ENCODE assay signal across 21 mouse cellular contexts in the genomic region with DNA sequence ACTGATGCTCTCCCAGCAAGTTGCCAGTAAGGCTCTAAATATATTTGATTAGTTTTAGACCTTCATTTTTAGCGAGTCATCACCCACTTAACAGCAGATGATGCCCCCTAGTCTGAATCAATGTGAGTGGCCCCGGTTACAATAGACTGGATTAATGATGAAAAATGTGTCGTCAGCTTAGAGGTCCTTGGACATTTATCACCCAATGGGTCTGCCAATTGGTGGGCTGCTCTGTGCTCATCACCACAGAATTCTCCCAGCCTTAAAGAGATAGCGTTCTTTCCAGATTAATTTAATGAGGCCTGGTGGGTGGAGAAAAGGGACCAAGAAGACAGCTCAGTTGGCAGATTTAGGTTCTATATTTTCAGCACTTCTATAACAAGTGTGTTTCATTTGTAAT.
DNase-seq lines count a peak whose midpoint lies in the region; ATAC-seq lines count a peak whose summit lies in the region.
"Had no signal": no experiment of that assay in that cellular context is flagged by ENCODE, and none has a peak within 500 bp of the region (broad histone marks: within the 10 kb centered on the region; RNA-seq: fewer than 3 reads in every experiment).

No protein-coding gene starts in this region.

- no peaks in the 10 kb centered on the region for H3K9me3 ChIP-seq in hindbrain, embryonic 11.5 days (ENCODE audit: control insufficient read depth, low read length)
- no peaks in the 10 kb centered on the region for H3K9me3 ChIP-seq in hindbrain, embryonic 14.5 days (ENCODE audit: control insufficient read depth, low read length)
- no peaks in the 10 kb centered on the region for H3K9me3 ChIP-seq in neural tube, embryonic 11.5 days (ENCODE audit: control insufficient read depth, low read length)
- H3K9me3 ChIP-seq: embryonic facial prominence, embryonic 13.5 days; embryonic facial prominence, embryonic 15.5 days; forebrain, embryonic 10.5 days; forebrain, embryonic 12.5 days had no signal

- peak; percentile 64 for ATAC-seq in hindbrain, embryonic 11.5 days (ENCODE audit: low FRiP score)
- no peak for ATAC-seq in hindbrain, embryonic 14.5 days (ENCODE audit: low FRiP score)
- no peak for ATAC-seq in neural tube, embryonic 11.5 days (ENCODE audit: insufficient read depth, low FRiP score, low TSS enrichment)
- ATAC-seq: forebrain, embryonic 14.5 days; forebrain, embryonic 16.5 days had no signal

- H3K27ac ChIP-seq in hindbrain, embryonic 11.5 days (ENCODE audit: low read depth, low read length): no peak overlapping the region
- H3K27ac ChIP-seq in hindbrain, embryonic 14.5 days: no peak overlapping the region
- no peak overlapping the region for H3K27ac ChIP-seq in neural tube, embryonic 11.5 days (ENCODE audit: low read depth, low read length)
- H3K27ac ChIP-seq: embryonic facial prominence, embryonic 13.5 days; embryonic facial prominence, embryonic 15.5 days; forebrain, embryonic 10.5 days; forebrain, embryonic 12.5 days had no signal

- H3K36me3 ChIP-seq in hindbrain, embryonic 11.5 days (ENCODE audit: control insufficient read depth, insufficient read depth, low read length): no peaks in the 10 kb centered on the region
- no peaks in the 10 kb centered on the region for H3K36me3 ChIP-seq in hindbrain, embryonic 14.5 days (replicated peaks; ENCODE audit: control insufficient read depth, insufficient read depth)
- H3K36me3 ChIP-seq in neural tube, embryonic 11.5 days (ENCODE audit: control insufficient read depth, insufficient read depth, low read length): no peaks in the 10 kb centered on the region
- H3K36me3 ChIP-seq: embryonic facial prominence, embryonic 13.5 days; embryonic facial prominence, embryonic 15.5 days; forebrain, embryonic 10.5 days; forebrain, embryonic 12.5 days had no signal

- DNase-seq in hindbrain, embryonic 11.5 days (ENCODE audit: low spot score): peak; percentile 17
- DNase-seq in hindbrain, embryonic 14.5 days (ENCODE audit: low spot score): no peak
- DNase-seq in neural tube, embryonic 11.5 days (ENCODE audit: low spot score): peak; percentile 19
- DNase-seq in neural tube, embryonic 10.5 days (ENCODE audit: extremely low spot score, low spot score): no peak
- no peak for DNase-seq in cerebellum, postnatal 4 days (ENCODE audit: low spot score in 2 of 2)
- DNase-seq: adrenal gland, adult 2 months; adrenal gland, postnatal 10 days; adrenal gland, postnatal 25 days; cerebellum, adult 11-12 months; cerebellum, adult 2 months; cerebellum, adult 9-10 months; cerebellum, postnatal 10 days; cerebellum, postnatal 25 days; embryo, embryonic 11 days had no signal

- H3K9ac ChIP-seq in hindbrain, embryonic 11.5 days (ENCODE audit: low read depth, low read length): no peak overlapping the region
- H3K9ac ChIP-seq in hindbrain, embryonic 14.5 days: no peak overlapping the region
- no peak overlapping the region for H3K9ac ChIP-seq in neural tube, embryonic 11.5 days (ENCODE audit: low read length)
- H3K9ac ChIP-seq: embryonic facial prominence, embryonic 13.5 days; embryonic facial prominence, embryonic 15.5 days; forebrain, embryonic 12.5 days had no signal

- H3K27me3 ChIP-seq in hindbrain, embryonic 11.5 days (ENCODE audit: control insufficient read depth, insufficient read depth, low read length): no peaks in the 10 kb centered on the region
- no peaks in the 10 kb centered on the region for H3K27me3 ChIP-seq in hindbrain, embryonic 14.5 days (ENCODE audit: control insufficient read depth, insufficient read depth, low read length)
- no peaks in the 10 kb centered on the region for H3K27me3 ChIP-seq in neural tube, embryonic 11.5 days (ENCODE audit: control insufficient read depth, insufficient read depth, low read length)
- H3K27me3 ChIP-seq: embryonic facial prominence, embryonic 13.5 days; embryonic facial prominence, embryonic 15.5 days; forebrain, embryonic 12.5 days had no signal

- no peaks in the 10 kb centered on the region for H3K4me1 ChIP-seq in hindbrain, embryonic 11.5 days (replicated peaks; ENCODE audit: control insufficient read depth, insufficient read depth, low read length)
- H3K4me1 ChIP-seq in hindbrain, embryonic 14.5 days (replicated peaks; ENCODE audit: control insufficient read depth, insufficient read depth, low read length): no peaks in the 10 kb centered on the region
- no peaks in the 10 kb centered on the region for H3K4me1 ChIP-seq in neural tube, embryonic 11.5 days (ENCODE audit: control insufficient read depth, insufficient read depth, low read length)
- H3K4me1 ChIP-seq: embryonic facial prominence, embryonic 13.5 days; embryonic facial prominence, embryonic 15.5 days; forebrain, embryonic 12.5 days had no signal

- WGBS in hindbrain, embryonic 11.5 days: 49% methylated on average over 4 of the region's 4 CpGs
- WGBS in hindbrain, embryonic 14.5 days: 49% methylated on average over 4 of the region's 4 CpGs
- WGBS in neural tube, embryonic 11.5 days: 55% methylated on average over 4 of the region's 4 CpGs

- no peak overlapping the region for H3K4me3 ChIP-seq in hindbrain, embryonic 11.5 days (ENCODE audit: low read depth, low read length)
- no peak overlapping the region for H3K4me3 ChIP-seq in hindbrain, embryonic 14.5 days (replicated peaks; ENCODE audit: low read length)
- no peak overlapping the region for H3K4me3 ChIP-seq in neural tube, embryonic 11.5 days (ENCODE audit: low read depth, low read length)
- H3K4me3 ChIP-seq: embryonic facial prominence, embryonic 13.5 days; embryonic facial prominence, embryonic 15.5 days; erythroblast, embryonic 14.5 days; forebrain, embryonic 10.5 days; forebrain, embryonic 12.5 days had no signal

- H3K4me2 ChIP-seq in hindbrain, embryonic 11.5 days (replicated peaks; ENCODE audit: low read depth, low read length): no peak overlapping the region
- H3K4me2 ChIP-seq in hindbrain, embryonic 14.5 days (replicated peaks): no peak overlapping the region
- H3K4me2 ChIP-seq in neural tube, embryonic 11.5 days (ENCODE audit: low read depth): no peak overlapping the region
- H3K4me2 ChIP-seq: embryonic facial prominence, embryonic 13.5 days; embryonic facial prominence, embryonic 15.5 days; forebrain, embryonic 12.5 days had no signal

Comparison
In these comparisons a context has a peak if more than half of its experiments do, and no peak if none do; other contexts are left out.
1. DNase-seq: peak in hindbrain, embryonic 11.5 days (single experiment) and neural tube, embryonic 11.5 days (single experiment); none in hindbrain, embryonic 14.5 days (single experiment), neural tube, embryonic 10.5 days (single experiment) and cerebellum, postnatal 4 days (0 of 2).